Mouse (Mus musculus) stomach, adult 2 months (tissue): ENCODE data around the gene Med12. TPM values are rescaled to one million over a fixed set of nuclear protein-coding genes. Genes with fewer than 3 reads are reported as not detected.

ENCODE experiments used
- polyA plus RNA-seq: library from polyadenylated mRNA; depleted of rRNA; stranded (reverse); fragments of >200 nt; gene quantifications from 2 replicates; pipeline ENCODE4 v1.2.3, GENCODE M21; 2012; rRNA removed

Med12 gene
- 97.4 and 143 TPM in 2 replicates for polyA plus RNA-seq

GRCm38 (mm10) chrX:101273875-101274738, at the start of gene Med12:
TSS of gene Med12 (plus strand) at chrX:101274030.

GRCm38 (mm10) chrX:101253952-101254729, 19.7 kb upstream of the Med12 start, which contains the start of gene Foxo4:
TSS of gene Foxo4 (plus strand) at chrX:101254528.

GRCm38 (mm10) chrX:101263892-101264291, 9.9 kb upstream of the Med12 start, which contains the start of gene Gm614:
TSS of gene Gm614 (minus strand) at chrX:101263992.

GRCm38 (mm10) chrX:101268025-101268754, 5.6 kb upstream of the Med12 start, which contains the start of gene Il2rg:
TSS of gene Il2rg (minus strand) at chrX:101268255.

GRCm38 (mm10) chrX:101268755-101269124, 5.1 kb upstream of the Med12 start, which contains the start of gene Gm20489:
TSS of gene Gm20489 (minus strand) at chrX:101269023.

GRCm38 (mm10) chrX:101299055-101299454, 25.2 kb downstream of the Med12 start, which contains the start of gene Nlgn3:
TSS of gene Nlgn3 (plus strand) at chrX:101299168.

Other genes with a start within 250 kb of the Med12 start
- not detected in 2 replicates for gene Tex11, start 214.4 kb upstream of the Med12 start, polyA plus RNA-seq
- gene Slc7a3, start 188.0 kb upstream of the Med12 start, polyA plus RNA-seq, result 0.15 and 0.19 TPM in 2 replicates
- gene Snx12, start 51.5 kb upstream of the Med12 start, polyA plus RNA-seq, result 8.0 and 9.5 TPM in 2 replicates
- 18.8 and 20.8 TPM in 2 replicates for gene Foxo4, start 19.5 kb upstream of the Med12 start, polyA plus RNA-seq
- gene Gm614, start 10.0 kb upstream of the Med12 start, polyA plus RNA-seq, result not detected in 2 replicates
- gene Il2rg, start 5.8 kb upstream of the Med12 start, polyA plus RNA-seq, result 1.7 and 2.7 TPM in 2 replicates
- gene Gm20489, start 5.0 kb upstream of the Med12 start, polyA plus RNA-seq, result not detected in 2 replicates
- 0.04 and 0.11 TPM in 2 replicates for gene Nlgn3, start 25.1 kb downstream of the Med12 start, polyA plus RNA-seq
- 193 and 219 TPM in 2 replicates for gene Gjb1, start 102.3 kb downstream of the Med12 start, polyA plus RNA-seq
- 7.0 TPM in 2 replicates for gene Zmym3, start 146.8 kb downstream of the Med12 start, polyA plus RNA-seq
- 15.4 and 23.1 TPM in 2 replicates for gene Nono, start 155.3 kb downstream of the Med12 start, polyA plus RNA-seq
- 0.92 and 2.8 TPM in 2 replicates for gene Itgb1bp2, start 175.1 kb downstream of the Med12 start, polyA plus RNA-seq